Mouse (Mus musculus) CH12.LX (cell line): ENCODE measurements around the gene Ggct.

Experiments used
- CTCF ChIP-seq, 2 experiments: IDR thresholded peaks in 1 of 2; conservative IDR thresholded peaks in 1 of 2; 2 replicates each; pipeline ENCODE4 v1.5.1; 2011 to 2012; ENCODE audit warnings: low read depth in 2 of 2, low read length in 2 of 2, improper control_type of control experiment in 1 of 2, inconsistent platforms in 1 of 2, mild to moderate bottlenecking in 1 of 2, moderate library complexity in 1 of 2
- ELF1 ChIP-seq: IDR thresholded peaks from 2 replicates; pipeline ENCODE4 v1.6.1; 2014; ENCODE audit warnings: low read depth, mild to moderate bottlenecking, inconsistent platforms, low read length, improper control_type of control experiment
- MAX ChIP-seq: IDR thresholded peaks from 2 replicates; pipeline ENCODE4 v1.6.1; 2011; ENCODE audit warnings: low read length, improper control_type of control experiment
- SIN3A ChIP-seq: IDR thresholded peaks from 2 replicates; pipeline ENCODE4 v1.6.1; 2012; ENCODE audit warnings: low read length, improper control_type of control experiment, inconsistent platforms
- ZC3H11A ChIP-seq: IDR thresholded peaks from 2 replicates; pipeline ENCODE4 v1.6.1; 2012; ENCODE audit warnings: low read depth, mild to moderate bottlenecking, inconsistent platforms, low read length, improper control_type of control experiment
- ZKSCAN1 ChIP-seq: IDR thresholded peaks from 2 replicates; pipeline ENCODE4 v1.6.1; 2012; ENCODE audit warnings: low read depth, inconsistent platforms, low read length, improper control_type of control experiment, borderline replicate concordance

DNA sequence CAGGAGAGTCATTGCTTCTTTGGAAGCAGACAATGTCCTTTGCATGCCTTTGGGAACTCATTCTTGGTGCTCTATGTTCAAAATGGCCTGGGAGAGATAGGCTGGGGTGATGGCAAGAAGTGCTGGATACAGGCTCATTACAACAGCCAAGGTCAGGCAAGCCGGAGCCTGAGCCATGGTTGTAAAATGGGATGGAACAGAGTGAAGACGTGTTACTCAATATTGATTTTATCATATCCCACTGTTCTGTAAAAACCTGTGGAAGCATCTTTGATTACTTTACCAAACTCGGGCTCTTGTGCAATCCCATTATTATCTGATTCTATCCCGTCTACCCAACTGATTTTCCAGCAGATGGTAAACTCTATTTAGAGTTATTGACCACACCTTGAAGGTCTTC, 8.6 kb upstream of the Ggct start:
- TF ChIP-seq ELF1: no peak
- TF ChIP-seq CTCF (conservative IDR thresholded peaks at IDR 0.05 in 1 of 2, IDR thresholded peaks at IDR 0.05 in 1 of 2; ENCODE audit: low read depth in 2 of 2, low read length in 2 of 2): no peak
- no peak for TF ChIP-seq ZC3H11A
- TF ChIP-seq ZKSCAN1: no peak
- TF ChIP-seq SIN3A: no peak
- TF ChIP-seq MAX: no peak
